Mouse (Mus musculus) limb, embryonic 15.5 days (tissue): Measurements from ENCODE around the gene Dop1b. TPM values are rescaled to one million over a fixed set of nuclear protein-coding genes. Genes with fewer than 3 reads are reported as not detected.
A peak's percentile ranks its signal among the peaks of the same experiment; 100 is the strongest.

Experiments
- ATAC-seq: fragments of 200-750 bp; cut with Nextera tagmentation; 2 replicates; pipeline ENCODE4 v1.8.0; 2017; ENCODE audit warnings: low read depth, moderate TSS enrichment; ENCODE audit not compliant: insufficient number of reproducible peaks, low FRiP score, low TSS enrichment
- H3K27ac ChIP-seq: fragments of 300-500 bp; sonication (generic); 2 replicates; pipeline ENCODE4 v1.5.1; 2015; ENCODE audit warnings: moderate library complexity, mild to moderate bottlenecking, inconsistent platforms
- H3K27me3 ChIP-seq: fragments of 300-500 bp; sonication (generic); 2 replicates; pipeline ENCODE4 v1.6.1; 2015; ENCODE audit warnings: inconsistent platforms
- H3K36me3 ChIP-seq: fragments of 300-500 bp; sonication (generic); 2 replicates; pipeline ENCODE4 v1.6.1; 2015; ENCODE audit warnings: inconsistent platforms
- H3K4me1 ChIP-seq: fragments of 300-500 bp; sonication (generic); 2 replicates; pipeline ENCODE4 v1.6.1; 2015; ENCODE audit warnings: inconsistent platforms
- H3K4me2 ChIP-seq: fragments of 300-500 bp; sonication (generic); 2 replicates; pipeline ENCODE4 v1.6.1; 2015; ENCODE audit warnings: mild to moderate bottlenecking, inconsistent platforms
- H3K4me3 ChIP-seq: fragments of 300-500 bp; sonication (generic); 2 replicates; pipeline ENCODE4 v1.5.1; 2015; ENCODE audit warnings: mild to moderate bottlenecking, inconsistent platforms
- H3K9ac ChIP-seq: fragments of 300-500 bp; sonication (generic); 2 replicates; pipeline ENCODE4 v1.6.1; 2015; ENCODE audit warnings: inconsistent platforms
- H3K9me3 ChIP-seq: fragments of 300-500 bp; sonication (generic); 2 replicates; pipeline ENCODE4 v1.6.1; 2016; ENCODE audit warnings: inconsistent platforms
- WGBS: fragments of 180-500 bp; shearing (Covaris S2); methylation state at CpG from one replicate; pipeline ENCODE4 v1.1.7; 2015; 5-methylcytosine and 5-hydroxymethylcytosine counted together
- polyA plus RNA-seq: library from polyadenylated mRNA; unstranded; fragments of >200 nt; fragmentation: Nextera tagmentation; extraction: Ambion mirVana; gene quantifications from 2 replicates; pipeline ENCODE4 v1.2.1, GENCODE M21; 2015

Dop1b gene
- polyA plus RNA-seq, 1 experiment from 2014 or later = 15.0 TPM

- H3K4me1 ChIP-seq = peaks cover 5% of the 10 kb centered on the region; the same call in 1 of the 2 replicates
- WGBS = 85% methylated on average over 4 of the region's 4 CpGs
Measured at GRCm38 (mm10) chr16:93788388-93788787, 76.7 kb downstream of the Dop1b start.

GRCm38 (mm10) chr16:93788881-93789280 lies 77.2 kb downstream of the Dop1b start:
- H3K9ac ChIP-seq = no peak overlapping the region
- no peaks in the 10 kb centered on the region for H3K27me3 ChIP-seq
- H3K9me3 ChIP-seq = no peaks in the 10 kb centered on the region
- peaks cover 5% of the 10 kb centered on the region; the same call in 1 of the 2 replicates for H3K4me1 ChIP-seq
- WGBS = 94% methylated on average over 8 of the region's 8 CpGs
- ATAC-seq = no peak
- H3K27ac ChIP-seq = no peak overlapping the region
- H3K4me3 ChIP-seq = no peak overlapping the region
- H3K4me2 ChIP-seq = no peak overlapping the region
- H3K36me3 ChIP-seq = peaks cover 6% of the 10 kb centered on the region

More at GRCm38 (mm10) chr16:93788388-93788787, 76.7 kb downstream of the Dop1b start:
- Histone ChIP-seq H3K27ac (no peak overlapping the region), H3K9me3 (no peaks in the 10 kb centered on the region), H3K36me3 (peaks cover 9% of the 10 kb centered on the region), H3K4me3 (no peak overlapping the region), H3K4me2 (no peak overlapping the region), H3K27me3 (no peaks in the 10 kb centered on the region), H3K9ac (no peak overlapping the region)
- no peak for ATAC-seq

- Histone ChIP-seq H3K27ac (no peak overlapping the region), H3K4me3 (no peak overlapping the region), H3K9me3 (no peaks in the 10 kb centered on the region), H3K4me2 (no peak overlapping the region), H3K27me3 (no peaks in the 10 kb centered on the region), H3K4me1 (peaks cover 5% of the 10 kb centered on the region; the same call in 1 of the 2 replicates), H3K9ac (no peak overlapping the region), H3K36me3 (0 out of 2 replicates have a peak, but pooled peaks cover 2% of the 10 kb centered on the region)
- ATAC-seq = no peak
- WGBS = 39% methylated on average over 5 of the region's 5 CpGs
Measured at GRCm38 (mm10) chr16:93789971-93790755, 78.5 kb downstream of the Dop1b start.

GRCm38 (mm10) chr16:93792981-93793630 lies 81.4 kb downstream of the Dop1b start:
- Histone ChIP-seq H3K9me3 (no peaks in the 10 kb centered on the region), H3K27ac (no peak overlapping the region), H3K36me3 (0 out of 2 replicates have a peak, but pooled peaks cover 2% of the 10 kb centered on the region), H3K4me3 (no peak overlapping the region), H3K27me3 (no peaks in the 10 kb centered on the region), H3K4me2 (no peak overlapping the region), H3K9ac (no peak overlapping the region), H3K4me1 (peaks cover 18% of the 10 kb centered on the region)
- no peak for ATAC-seq
- 64% methylated on average over 15 of the region's 15 CpGs for WGBS

- no peak overlapping the region for H3K4me2 ChIP-seq
- WGBS = 77% methylated on average over 5 of the region's 5 CpGs
- no peak overlapping the region for H3K9ac ChIP-seq
- no peak for ATAC-seq
- H3K4me3 ChIP-seq = no peak overlapping the region
- no peaks in the 10 kb centered on the region for H3K27me3 ChIP-seq
- H3K27ac ChIP-seq = no peak overlapping the region
- peaks cover 3% of the 10 kb centered on the region; the same call in 1 of the 2 replicates for H3K36me3 ChIP-seq
- H3K4me1 ChIP-seq = peaks cover 19% of the 10 kb centered on the region
- H3K9me3 ChIP-seq = no peaks in the 10 kb centered on the region
Measured at GRCm38 (mm10) chr16:93794845-93795244, 83.1 kb downstream of the Dop1b start.

- no peaks in the 10 kb centered on the region for H3K9me3 ChIP-seq
- ATAC-seq = no peak
- H3K4me3 ChIP-seq = no peak overlapping the region
- H3K27me3 ChIP-seq = no peaks in the 10 kb centered on the region
- no peak overlapping the region for H3K9ac ChIP-seq
- H3K36me3 ChIP-seq = peaks cover 7% of the 10 kb centered on the region; the same call in 1 of the 2 replicates
- H3K27ac ChIP-seq = no peak overlapping the region
- peaks cover 19% of the 10 kb centered on the region for H3K4me1 ChIP-seq
- 93% methylated on average over 5 of the region's 5 CpGs for WGBS
- no peak overlapping the region for H3K4me2 ChIP-seq
Measured at GRCm38 (mm10) chr16:93795391-93795790, 83.7 kb downstream of the Dop1b start.

GRCm38 (mm10) chr16:93797021-93797840 lies 85.5 kb downstream of the Dop1b start:
- peak overlapping the region; percentile 65; the same call in 1 of the 2 replicates for H3K27ac ChIP-seq
- no peak overlapping the region for H3K4me2 ChIP-seq
- H3K9ac ChIP-seq = no peak overlapping the region

GRCm38 (mm10) chr16:93797841-93798492 lies 86.3 kb downstream of the Dop1b start:
- no peak overlapping the region for H3K9ac ChIP-seq
- 58% methylated on average over 11 of the region's 11 CpGs for WGBS
- H3K27me3 ChIP-seq = no peaks in the 10 kb centered on the region
- no peaks in the 10 kb centered on the region for H3K9me3 ChIP-seq
- no peak for ATAC-seq
- H3K4me1 ChIP-seq = peaks cover 19% of the 10 kb centered on the region
- H3K4me3 ChIP-seq = no peak overlapping the region
- H3K27ac ChIP-seq = peak overlapping the region; percentile 65; the same call in 1 of the 2 replicates
- peaks cover 8% of the 10 kb centered on the region; the same call in 1 of the 2 replicates for H3K36me3 ChIP-seq
- no peak overlapping the region for H3K4me2 ChIP-seq

More at GRCm38 (mm10) chr16:93797021-93797840, 85.5 kb downstream of the Dop1b start:
- H3K27me3 ChIP-seq = no peaks in the 10 kb centered on the region
- ATAC-seq = no peak
- H3K4me1 ChIP-seq = peaks cover 19% of the 10 kb centered on the region
- no peak overlapping the region for H3K4me3 ChIP-seq
- H3K36me3 ChIP-seq = peaks cover 10% of the 10 kb centered on the region; the same call in 1 of the 2 replicates
- WGBS = 55% methylated on average over 12 of the region's 12 CpGs
- H3K9me3 ChIP-seq = no peaks in the 10 kb centered on the region

- 63% methylated on average over 5 of the region's 5 CpGs for WGBS
- peaks cover 8% of the 10 kb centered on the region; the same call in 1 of the 2 replicates for H3K36me3 ChIP-seq
- H3K4me2 ChIP-seq = no peak overlapping the region
- no peak for ATAC-seq
- no peaks in the 10 kb centered on the region for H3K9me3 ChIP-seq
- H3K27ac ChIP-seq = 0 out of 2 replicates have a peak overlapping the region, but pooled peaks have one; percentile 65
- H3K4me1 ChIP-seq = peaks cover 19% of the 10 kb centered on the region
- no peak overlapping the region for H3K4me3 ChIP-seq
- H3K9ac ChIP-seq = no peak overlapping the region
- no peaks in the 10 kb centered on the region for H3K27me3 ChIP-seq
Measured at GRCm38 (mm10) chr16:93798623-93799022, 86.9 kb downstream of the Dop1b start.

GRCm38 (mm10) chr16:93799071-93799470 lies 87.4 kb downstream of the Dop1b start:
- H3K27ac ChIP-seq = no peak overlapping the region
- no peaks in the 10 kb centered on the region for H3K9me3 ChIP-seq
- WGBS = 76% methylated on average over 3 of the region's 3 CpGs
- ATAC-seq = no peak
- no peak overlapping the region for H3K9ac ChIP-seq
- no peaks in the 10 kb centered on the region for H3K27me3 ChIP-seq
- no peak overlapping the region for H3K4me3 ChIP-seq
- peaks cover 8% of the 10 kb centered on the region; the same call in 1 of the 2 replicates for H3K36me3 ChIP-seq
- H3K4me1 ChIP-seq = peaks cover 19% of the 10 kb centered on the region
- no peak overlapping the region for H3K4me2 ChIP-seq

- no peak overlapping the region for H3K9ac ChIP-seq
- no peak overlapping the region for H3K4me3 ChIP-seq
- H3K27me3 ChIP-seq = no peaks in the 10 kb centered on the region
- peaks cover 10% of the 10 kb centered on the region; the same call in 1 of the 2 replicates for H3K36me3 ChIP-seq
- no peak overlapping the region for H3K4me2 ChIP-seq
- no peak overlapping the region for H3K27ac ChIP-seq
- no peaks in the 10 kb centered on the region for H3K9me3 ChIP-seq
- no peak for ATAC-seq
- H3K4me1 ChIP-seq = peaks cover 19% of the 10 kb centered on the region
- WGBS = 93% methylated on average over 16 of the region's 16 CpGs
Measured at GRCm38 (mm10) chr16:93799936-93800335, 88.2 kb downstream of the Dop1b start.
